Mouse (Mus musculus) gonadal fat pad, adult 2 months (tissue): ENCODE results near the gene Lrrk1. TPM values are rescaled to one million over a fixed set of nuclear protein-coding genes. Genes with fewer than 3 reads are reported as not detected.
"Not testable (repeated sequence)": the region's sequence is repeated elsewhere in the genome, so short reads cannot be mapped to it uniquely, and the experiment has no call there.

Experiments
- DNase-seq: peaks from one replicate; pipeline ENCODE4 v3.0.0-alpha.2; 2012; ENCODE audit warnings: low read depth
- polyA plus RNA-seq: library from polyadenylated mRNA; depleted of rRNA; stranded (reverse); fragments of >200 nt; gene quantifications from 2 replicates; pipeline ENCODE4 v1.2.3, GENCODE M21; 2012

Lrrk1 gene
- polyA plus RNA-seq, 1 experiment: 16.1 TPM

DNA sequence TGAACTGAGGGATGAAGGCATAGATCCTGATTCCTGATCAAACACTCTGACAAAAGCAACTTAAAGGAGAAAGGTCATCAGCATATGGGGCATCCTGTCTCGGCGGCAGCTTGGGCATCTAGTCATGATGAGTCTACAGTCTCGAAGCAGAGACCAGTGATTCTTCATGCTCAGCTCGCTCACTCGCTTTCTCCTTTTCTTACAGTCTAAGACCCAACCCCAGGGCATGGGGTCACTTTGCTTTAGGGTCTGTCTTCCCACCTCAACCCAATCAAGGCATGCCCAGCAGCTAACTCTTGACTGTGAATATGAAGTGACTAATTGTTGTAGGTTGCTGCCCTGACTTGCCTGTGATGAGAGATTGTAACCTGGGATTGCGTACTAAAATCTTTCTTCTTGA is 163.6 kb downstream of the Lrrk1 start:
- DNase-seq: no peak

- no peak for DNase-seq
Observed at GRCm38 (mm10) chr7:66223731-66224130, 164.4 kb downstream of the Lrrk1 start.

DNA sequence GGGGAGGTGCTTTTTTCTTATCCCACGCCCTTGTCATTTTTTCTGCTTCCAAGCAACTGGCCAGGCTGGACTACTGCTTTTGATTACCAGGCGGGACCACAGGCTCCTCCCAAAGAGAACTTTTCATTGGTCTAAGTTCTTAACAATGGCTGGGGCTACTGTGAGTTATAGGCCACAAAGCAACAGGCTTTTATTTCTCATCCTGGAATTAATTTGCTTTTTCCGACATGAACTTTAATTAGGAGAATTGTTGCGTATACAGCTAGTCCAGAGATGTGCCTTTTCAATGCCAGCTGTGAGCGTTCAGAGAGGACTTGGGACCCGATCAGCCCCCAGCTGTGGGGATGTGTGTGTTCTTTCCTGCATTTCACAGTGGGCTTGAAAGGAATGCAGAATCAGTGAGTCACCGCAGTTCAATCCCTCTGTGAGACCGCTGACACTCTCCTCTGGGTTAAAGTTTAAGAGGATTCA is 165.5 kb downstream of the Lrrk1 start:
- no peak for DNase-seq

GRCm38 (mm10) chr7:66219794-66220227 is 168.3 kb downstream of the Lrrk1 start:
- DNase-seq: no peak

DNA sequence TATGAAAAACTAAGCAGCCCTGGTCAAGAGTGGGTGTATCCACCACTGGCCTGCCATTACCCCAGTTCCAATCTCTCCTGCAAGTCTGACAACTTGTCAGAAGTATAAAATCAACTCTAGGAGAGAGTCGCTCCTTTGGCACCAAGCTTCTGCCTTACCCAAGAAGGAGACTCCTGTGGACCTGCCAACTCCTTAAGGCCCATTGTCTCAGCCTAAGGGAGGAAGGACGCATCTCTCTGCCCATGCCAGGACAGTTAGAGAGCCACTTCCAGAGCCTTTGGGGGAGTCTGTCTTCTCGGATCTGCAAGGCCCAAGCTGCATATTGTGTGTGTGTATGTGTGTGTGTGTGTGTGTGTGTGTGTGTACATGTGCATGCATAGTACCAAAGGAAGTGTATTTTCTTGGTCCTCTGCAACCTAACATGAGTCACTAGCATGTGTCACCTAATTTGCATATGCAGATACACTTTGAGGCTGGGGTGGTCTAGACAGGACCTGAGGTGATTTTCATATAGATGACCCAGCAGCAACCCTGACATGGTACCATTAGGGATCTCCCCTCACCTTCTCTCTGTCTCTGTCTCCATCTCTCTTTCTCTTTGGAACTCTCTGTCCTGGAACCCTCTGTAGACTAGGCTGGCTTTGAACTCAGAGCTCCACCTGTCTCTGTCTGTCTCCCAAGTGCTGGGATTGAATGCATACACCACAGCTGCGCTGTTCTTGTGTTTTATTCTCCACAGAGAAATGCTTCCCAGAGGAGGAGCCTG is 168.9 kb downstream of the Lrrk1 start:
- no peak for DNase-seq

GRCm38 (mm10) chr7:66218193-66219014 is 169.7 kb downstream of the Lrrk1 start:
- no peak for DNase-seq

- no peak for DNase-seq
Observed at GRCm38 (mm10) chr7:66217531-66218094, 170.5 kb downstream of the Lrrk1 start.

- DNase-seq: no peak
Observed at GRCm38 (mm10) chr7:66217011-66217410, 171.1 kb downstream of the Lrrk1 start.

DNA sequence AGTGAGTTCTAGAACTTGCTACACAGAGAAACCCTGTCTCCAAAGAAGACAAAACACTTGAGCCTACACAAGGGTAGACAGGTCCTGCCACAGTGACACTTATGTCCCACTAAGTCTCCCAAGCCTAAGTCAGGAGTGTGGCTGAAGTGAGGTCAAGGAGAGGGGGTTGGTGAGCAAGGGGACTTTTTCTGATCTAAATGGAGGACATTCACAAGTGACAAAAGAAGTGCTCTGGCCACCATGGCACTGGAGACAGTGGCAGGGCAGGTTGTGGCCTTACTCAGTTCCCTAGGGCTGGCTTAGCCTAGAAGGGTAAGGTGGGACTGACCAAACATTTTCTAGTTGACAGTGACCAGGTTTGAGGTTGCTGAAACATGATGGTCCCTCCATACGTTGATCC is 172.2 kb downstream of the Lrrk1 start:
- DNase-seq: no peak

DNA sequence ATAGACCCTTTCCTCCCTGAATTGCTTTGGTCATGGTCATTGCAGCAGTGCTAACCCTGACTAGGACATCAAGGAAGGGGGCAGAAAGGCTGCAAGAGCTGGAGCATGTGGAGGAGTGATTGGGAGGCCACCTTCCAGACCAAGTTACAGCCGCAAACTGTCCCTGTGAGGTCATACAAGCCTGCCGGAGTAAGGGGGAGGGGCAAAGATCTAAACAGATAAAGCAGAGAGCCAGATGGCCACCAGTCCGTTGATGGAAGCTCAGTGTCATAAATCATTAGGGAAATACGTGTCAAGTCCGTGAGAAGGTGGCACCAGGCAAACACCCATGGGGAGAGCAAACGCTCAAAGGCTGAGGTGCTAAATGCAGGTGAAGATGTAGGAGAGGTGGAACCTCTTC is 173.7 kb downstream of the Lrrk1 start:
- DNase-seq: no peak

- no peak for DNase-seq
Observed at GRCm38 (mm10) chr7:66212887-66213286, 175.3 kb downstream of the Lrrk1 start.

GRCm38 (mm10) chr7:66209920-66210319 is 178.2 kb downstream of the Lrrk1 start:
- no peak for DNase-seq

DNA sequence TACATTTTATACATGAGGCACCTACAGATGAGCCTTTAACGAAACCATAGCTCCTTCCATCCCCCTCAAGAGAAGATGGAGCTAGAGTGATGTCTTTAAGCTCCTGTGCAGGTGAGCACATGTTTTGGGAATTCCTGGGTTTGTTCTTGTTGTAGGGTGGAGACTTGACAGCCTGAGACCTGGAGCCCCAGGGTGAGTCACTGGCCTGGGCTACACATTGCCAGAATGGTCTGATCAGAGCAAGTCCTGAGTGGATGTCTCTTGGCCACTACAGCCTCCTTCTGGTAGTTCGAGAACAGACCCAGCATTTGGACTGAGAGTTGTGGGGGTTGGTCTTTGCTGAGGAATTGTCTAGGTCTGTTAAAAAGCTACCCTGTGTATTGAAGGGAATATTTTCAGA is 186.5 kb downstream of the Lrrk1 start:
- no peak for DNase-seq

- DNase-seq: no peak
Observed at GRCm38 (mm10) chr7:66200791-66201450, 187.2 kb downstream of the Lrrk1 start.

DNA sequence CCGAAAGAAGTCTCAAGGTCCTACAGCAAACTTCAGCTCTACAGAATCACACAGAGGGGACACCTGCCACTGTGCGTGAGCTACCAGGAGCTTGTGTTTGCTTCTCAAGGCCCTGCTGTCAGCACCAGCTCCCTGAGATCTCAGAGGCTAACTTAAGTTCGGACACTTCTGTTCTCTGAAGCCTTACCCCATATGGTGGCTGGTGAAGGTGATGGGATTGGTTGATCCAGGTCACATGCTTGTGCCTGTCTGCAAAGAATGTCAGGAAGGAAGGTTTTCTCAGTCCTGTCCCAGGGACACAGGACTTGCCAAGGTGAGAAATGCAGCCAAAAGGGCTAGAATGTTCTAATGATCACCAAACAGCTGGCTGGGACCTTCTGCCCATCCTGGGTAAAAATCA is 187.8 kb downstream of the Lrrk1 start:
- DNase-seq: no peak

- DNase-seq: no peak
Observed at GRCm38 (mm10) chr7:66199391-66199831, 188.7 kb downstream of the Lrrk1 start.

- DNase-seq: no peak
Observed at GRCm38 (mm10) chr7:66198416-66198815, 189.7 kb downstream of the Lrrk1 start.

GRCm38 (mm10) chr7:66196609-66197445 is 191.3 kb downstream of the Lrrk1 start:
- DNase-seq: no peak

GRCm38 (mm10) chr7:66195881-66196280 is 192.3 kb downstream of the Lrrk1 start:
- no peak for DNase-seq

GRCm38 (mm10) chr7:66194511-66194910 is 193.6 kb downstream of the Lrrk1 start:
- no peak for DNase-seq

DNA sequence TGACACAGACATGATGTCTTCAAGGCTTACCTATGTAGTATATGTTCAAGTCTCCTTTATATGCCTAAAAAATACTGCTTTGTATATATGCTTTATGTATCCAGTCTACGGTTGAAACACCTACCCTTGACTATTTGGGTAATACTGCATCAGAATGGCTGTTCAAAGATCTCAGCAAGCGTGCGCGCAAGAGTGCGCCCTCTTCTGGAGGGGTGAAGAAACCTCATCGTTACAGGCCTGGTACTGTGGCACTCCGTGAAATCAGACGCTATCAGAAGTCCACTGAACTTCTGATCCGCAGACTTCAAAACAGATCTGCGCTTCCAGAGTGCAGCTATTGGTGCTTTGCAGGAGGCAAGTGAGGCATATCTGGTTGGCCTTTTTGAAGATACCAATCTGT is 197.8 kb downstream of the Lrrk1 start:
- not testable (repeated sequence) for DNase-seq
